Mouse (Mus musculus) hindbrain, embryonic 12.5 days (tissue): ENCODE results near the gene Camta1. TPM values are rescaled to one million over a fixed set of nuclear protein-coding genes. Genes with fewer than 3 reads are reported as not detected.
A peak's percentile ranks its signal among the peaks of the same experiment; 100 is the strongest.
"Not testable (repeated sequence)": the region's sequence is repeated elsewhere in the genome, so short reads cannot be mapped to it uniquely, and the experiment has no call there.

Source experiments
- ATAC-seq: fragments of 200-750 bp; cut with Nextera tagmentation; 2 replicates; pipeline ENCODE4 v1.8.0; 2017; ENCODE audit warnings: moderate TSS enrichment; ENCODE audit not compliant: low FRiP score
- H3K27ac ChIP-seq: fragments of 300-500 bp; sonication (generic); 2 replicates; pipeline ENCODE4 v1.5.1; 2016; ENCODE audit warnings: mild to moderate bottlenecking
- H3K27me3 ChIP-seq: fragments of 300-500 bp; sonication (generic); 2 replicates; pipeline ENCODE4 v1.6.1; 2016; ENCODE audit warnings: mild to moderate bottlenecking
- H3K36me3 ChIP-seq: fragments of 300-500 bp; sonication (generic); 2 replicates; pipeline ENCODE4 v1.6.1; 2016; ENCODE audit warnings: mild to moderate bottlenecking
- H3K4me1 ChIP-seq: fragments of 300-500 bp; sonication (generic); 2 replicates; pipeline ENCODE4 v1.6.1; 2016
- H3K4me2 ChIP-seq: fragments of 300-500 bp; sonication (generic); replicated peaks from 2 replicates; pipeline ENCODE4 v1.6.1; 2016; ENCODE audit warnings: mild to moderate bottlenecking
- H3K4me3 ChIP-seq: fragments of 300-500 bp; sonication (generic); 2 replicates; pipeline ENCODE4 v1.5.1; 2016; ENCODE audit warnings: mild to moderate bottlenecking
- H3K9ac ChIP-seq: fragments of 300-500 bp; sonication (generic); 2 replicates; pipeline ENCODE4 v1.6.1; 2016; ENCODE audit warnings: mild to moderate bottlenecking, moderate library complexity
- H3K9me3 ChIP-seq: fragments of 300-500 bp; sonication (generic); replicated peaks from 2 replicates; pipeline ENCODE4 v1.6.1; 2016; ENCODE audit warnings: mild to moderate bottlenecking
- WGBS: fragments of 180-500 bp; shearing (Covaris S2); methylation state at CpG from one replicate; pipeline ENCODE4 v1.1.7; 2016; 5-methylcytosine and 5-hydroxymethylcytosine counted together
- polyA plus RNA-seq: library from polyadenylated mRNA; unstranded; fragments of >200 nt; fragmentation: Nextera tagmentation; extraction: Ambion mirVana; gene quantifications from 2 replicates; pipeline ENCODE4 v1.2.1, GENCODE M21; 2016

Camta1 gene
- polyA plus RNA-seq, 1 experiment from 2014 or later: 136 TPM

DNA sequence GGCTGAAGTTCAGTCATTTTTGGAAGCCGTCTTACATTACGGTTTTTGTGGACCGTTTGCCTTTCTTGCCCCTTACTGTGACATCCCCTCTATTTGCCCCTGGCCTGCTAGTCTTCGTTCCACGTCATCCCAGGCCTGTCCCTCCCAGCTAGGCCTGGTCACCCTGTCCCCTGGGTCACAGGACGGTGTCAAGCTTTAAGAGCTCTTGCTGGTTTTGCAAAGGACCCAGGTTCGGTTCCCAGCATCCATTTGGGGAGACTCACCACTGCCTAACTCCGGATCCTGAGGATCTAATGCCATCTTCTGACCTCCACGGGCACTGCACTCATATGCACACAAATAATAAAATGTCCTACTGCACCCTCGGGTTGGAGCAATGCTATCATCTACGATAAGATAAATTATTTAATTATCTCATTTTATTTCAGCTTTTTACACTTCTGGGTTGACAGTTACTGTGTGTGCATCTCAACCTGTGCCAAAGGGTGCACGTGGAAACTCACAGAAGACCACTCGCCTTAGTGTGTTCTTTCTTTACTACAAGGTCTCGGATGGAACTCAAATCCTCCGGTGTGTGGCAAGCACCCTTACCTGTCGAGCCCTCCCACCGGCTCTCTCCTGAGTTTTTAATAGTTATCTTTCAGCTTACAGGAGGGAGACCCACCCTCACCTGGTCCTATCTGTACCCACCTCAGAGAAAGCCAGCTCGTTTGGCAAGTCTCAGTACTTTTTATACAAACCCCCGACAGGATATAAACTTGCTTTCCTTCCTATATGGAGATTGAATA, 951.3 kb downstream of the Camta1 start:
- peaks cover 34% of the 10 kb centered on the region for H3K4me1 ChIP-seq
- H3K9me3 ChIP-seq: no peaks in the 10 kb centered on the region
- peak overlapping the region; percentile 83 for H3K4me2 ChIP-seq
- peak overlapping the region; percentile 57; the same call in 1 of the 2 replicates for H3K27ac ChIP-seq
- ATAC-seq: peak; percentile 33; the same call in 1 of the 2 replicates
- H3K36me3 ChIP-seq: peaks cover 7% of the 10 kb centered on the region
- peak overlapping the region; percentile 93 for H3K4me3 ChIP-seq
- H3K27me3 ChIP-seq: no peaks in the 10 kb centered on the region
- WGBS: 84% methylated on average over 19 of the region's 19 CpGs
- no peak overlapping the region for H3K9ac ChIP-seq

DNA sequence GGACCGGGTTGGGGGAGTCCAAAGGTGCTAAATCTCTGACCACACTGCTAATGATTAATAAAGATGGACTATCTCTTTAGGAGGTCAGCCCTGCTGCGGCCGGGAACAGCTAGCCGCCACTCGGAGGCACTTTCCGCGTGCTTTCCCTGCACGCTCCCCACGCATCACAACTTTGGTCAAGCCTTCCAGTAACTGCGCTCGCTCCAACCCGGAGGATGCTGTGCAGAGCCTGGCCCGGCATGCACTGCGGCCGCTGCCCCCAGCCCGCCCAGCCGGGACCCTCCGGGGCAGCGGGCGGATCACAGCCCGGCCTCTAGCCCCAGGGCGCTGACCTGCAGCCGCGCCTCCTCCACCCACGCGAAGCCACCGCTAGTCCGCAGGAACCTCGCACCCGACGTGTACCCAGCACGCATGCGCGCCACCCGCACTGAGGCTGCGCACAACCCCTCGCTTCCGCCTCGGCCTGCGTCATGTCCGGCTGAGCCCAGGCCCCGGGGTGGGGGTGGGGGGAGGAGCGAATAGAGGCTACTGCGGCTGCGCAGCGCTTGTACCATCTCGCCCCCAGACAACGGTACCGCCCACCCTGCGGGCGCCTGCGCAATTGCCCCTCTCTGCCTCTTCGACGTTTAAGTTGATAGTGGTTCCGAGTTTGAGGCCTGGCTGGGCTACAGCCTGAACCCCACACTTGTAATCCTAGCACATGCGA, 952.1 kb downstream of the Camta1 start:
- Histone ChIP-seq H3K36me3 (peaks cover 12% of the 10 kb centered on the region), H3K9me3 (no peaks in the 10 kb centered on the region), H3K4me2 (peak overlapping the region; percentile 83), H3K27ac (peak overlapping the region; percentile 86), H3K4me1 (peaks cover 28% of the 10 kb centered on the region), H3K9ac (peak overlapping the region; percentile 94), H3K27me3 (no peaks in the 10 kb centered on the region), H3K4me3 (peak overlapping the region; percentile 93)
- WGBS: 1% methylated on average over 56 of the region's 56 CpGs
- peak; percentile 84 for ATAC-seq

DNA sequence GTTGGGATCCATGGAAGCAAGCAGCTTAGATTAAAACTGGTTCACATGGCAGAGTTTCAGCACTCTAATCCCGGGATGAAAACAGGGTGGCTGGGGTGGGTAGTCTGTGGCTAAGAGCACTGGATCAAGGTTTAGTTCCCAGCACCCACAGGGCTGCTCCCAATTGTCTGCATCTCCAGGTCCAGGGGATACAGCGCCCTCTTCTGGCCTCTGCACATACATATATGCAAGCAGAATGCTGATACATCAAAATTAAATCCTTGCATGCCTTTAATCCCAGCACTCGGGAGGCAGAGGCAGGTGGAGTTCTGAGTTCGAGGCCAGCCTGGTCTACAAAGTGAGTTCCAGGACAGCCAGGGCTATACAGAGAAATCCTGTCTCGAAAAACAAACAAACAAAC, 953.2 kb downstream of the Camta1 start:
- Histone ChIP-seq H3K4me2 (peak overlapping the region; percentile 83), H3K4me1 (peaks cover 24% of the 10 kb centered on the region), H3K4me3 (0 out of 2 replicates have a peak overlapping the region, but pooled peaks have one; percentile 93), H3K36me3 (peaks cover 20% of the 10 kb centered on the region)
- not testable (repeated sequence) for H3K9ac ChIP-seq, ATAC-seq, H3K9me3 ChIP-seq, H3K27ac ChIP-seq, H3K27me3 ChIP-seq
- 78% methylated on average over 5 of the region's 5 CpGs for WGBS

DNA sequence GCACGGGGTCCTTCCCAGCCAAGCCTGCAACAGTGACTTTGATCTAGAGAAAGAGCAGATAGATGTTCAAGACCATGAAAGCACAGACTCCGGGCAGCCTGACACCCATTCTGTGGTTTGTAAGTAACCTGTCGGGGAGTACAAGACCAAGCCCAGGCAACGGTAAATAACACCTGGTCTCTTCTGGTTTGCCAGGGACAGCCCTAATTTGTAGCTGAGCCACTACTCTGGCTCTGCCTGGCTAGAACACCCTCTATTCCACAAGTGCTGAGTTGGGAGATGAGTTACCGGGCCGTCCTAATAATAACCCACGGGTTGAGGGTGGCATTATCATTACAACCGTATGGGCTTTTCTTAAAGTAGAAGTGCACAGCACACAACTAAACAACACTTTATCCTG, 954.6 kb downstream of the Camta1 start:
- ATAC-seq: no peak

DNA sequence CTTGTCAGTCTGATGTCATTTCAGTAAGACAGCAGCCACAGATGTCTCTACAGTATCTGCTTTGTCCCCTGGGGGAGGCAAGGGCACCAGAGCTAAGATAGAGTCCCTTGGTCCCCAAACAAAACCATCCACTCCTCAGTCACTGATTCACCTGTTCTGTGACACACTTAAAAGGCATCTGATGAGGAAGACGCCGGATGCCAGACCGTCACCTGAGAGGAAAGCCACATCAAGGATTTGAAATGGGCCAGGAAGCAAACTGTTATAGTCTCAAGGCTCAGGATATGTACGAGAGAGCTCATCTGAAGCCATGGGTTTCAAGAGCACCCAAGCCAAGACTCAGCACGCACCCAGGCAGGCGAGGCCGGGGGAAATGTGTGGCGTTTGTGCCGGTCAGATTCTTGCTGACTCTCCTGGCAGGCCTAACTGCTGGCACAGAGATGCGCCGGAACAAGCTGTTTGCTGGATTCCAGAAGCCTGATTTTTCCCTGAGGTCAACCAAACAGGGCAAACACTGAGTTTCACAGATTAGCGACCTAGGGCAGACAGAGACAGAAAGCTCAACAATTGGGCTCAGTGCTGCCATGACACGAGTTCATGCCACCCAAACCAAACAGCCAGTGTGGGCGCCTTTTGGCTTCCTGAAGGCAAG, 958.5 kb downstream of the Camta1 start:
- Histone ChIP-seq H3K4me1 (peaks cover 8% of the 10 kb centered on the region; the same call in 1 of the 2 replicates), H3K4me2 (no peak overlapping the region), H3K9ac (no peak overlapping the region), H3K9me3 (no peaks in the 10 kb centered on the region), H3K4me3 (no peak overlapping the region), H3K36me3 (peaks cover 71% of the 10 kb centered on the region), H3K27ac (no peak overlapping the region), H3K27me3 (no peaks in the 10 kb centered on the region)
- 95% methylated on average over 14 of the region's 14 CpGs for WGBS
- no peak for ATAC-seq

More for the DNA sequence above, 954.6 kb downstream of the Camta1 start:
- no peaks in the 10 kb centered on the region for H3K9me3 ChIP-seq
- no peak overlapping the region for H3K27ac ChIP-seq
- no peaks in the 10 kb centered on the region for H3K27me3 ChIP-seq
- no peak overlapping the region for H3K4me3 ChIP-seq
- 94% methylated on average over 8 of the region's 8 CpGs for WGBS
- H3K36me3 ChIP-seq: peaks cover 34% of the 10 kb centered on the region
- H3K9ac ChIP-seq: no peak overlapping the region
- no peak overlapping the region for H3K4me2 ChIP-seq
- peaks cover 19% of the 10 kb centered on the region for H3K4me1 ChIP-seq

GRCm38 (mm10) chr4:150902062-150902461, 959.6 kb downstream of the Camta1 start:
- H3K4me2 ChIP-seq: no peak overlapping the region
- H3K9ac ChIP-seq: no peak overlapping the region
- no peaks in the 10 kb centered on the region for H3K4me1 ChIP-seq
- no peaks in the 10 kb centered on the region for H3K27me3 ChIP-seq
- H3K9me3 ChIP-seq: no peaks in the 10 kb centered on the region
- 90% methylated on average over 12 of the region's 12 CpGs for WGBS
- no peak overlapping the region for H3K4me3 ChIP-seq
- no peak overlapping the region for H3K27ac ChIP-seq
- ATAC-seq: no peak
- peaks cover 82% of the 10 kb centered on the region for H3K36me3 ChIP-seq

DNA sequence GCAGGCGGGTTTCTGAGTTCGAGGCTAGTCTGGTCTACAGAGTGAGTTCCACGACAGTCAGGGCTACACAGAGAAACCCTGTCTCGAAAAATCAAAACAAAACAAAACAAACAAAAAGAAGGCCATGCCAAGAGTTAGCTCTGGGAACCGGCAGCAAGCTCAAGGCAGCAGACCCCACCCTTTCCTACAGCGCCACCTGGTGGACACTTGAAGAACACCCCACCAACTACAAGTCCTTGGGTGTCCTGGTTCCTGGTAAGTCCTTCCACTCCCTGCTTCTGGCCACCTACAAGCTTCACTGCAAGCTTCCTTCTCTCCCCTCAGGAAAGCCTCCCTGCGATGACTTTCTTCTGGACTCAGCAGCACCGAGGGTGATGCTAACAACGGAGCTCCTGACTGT, 960.0 kb downstream of the Camta1 start:
- 54% methylated on average over 9 of the region's 9 CpGs for WGBS
- H3K27ac ChIP-seq: no peak overlapping the region

DNA sequence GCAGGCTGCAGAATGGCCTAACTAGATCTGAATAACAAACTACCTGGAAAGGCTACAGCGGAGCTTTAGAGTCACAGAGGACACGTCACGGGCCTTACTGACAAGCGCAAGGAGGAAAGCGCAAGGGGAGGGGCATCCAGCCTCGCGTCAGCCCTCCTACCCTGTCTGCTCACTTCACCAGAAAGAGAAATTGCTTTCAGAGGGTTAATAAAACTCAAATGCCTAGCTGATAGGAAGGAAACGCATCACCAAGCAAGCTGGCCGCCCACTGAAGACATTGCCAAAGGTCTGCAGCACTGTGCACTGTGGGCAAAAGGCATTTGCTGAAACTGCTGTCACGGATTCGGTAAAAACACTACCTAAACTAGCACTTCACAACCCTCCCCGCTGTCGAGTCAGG, 961.2 kb downstream of the Camta1 start:
- peaks cover 88% of the 10 kb centered on the region for H3K36me3 ChIP-seq
- H3K9ac ChIP-seq: no peak overlapping the region
- ATAC-seq: no peak
- no peak overlapping the region for H3K27ac ChIP-seq
- WGBS: 94% methylated on average over 13 of the region's 13 CpGs
- no peaks in the 10 kb centered on the region for H3K27me3 ChIP-seq
- no peaks in the 10 kb centered on the region for H3K9me3 ChIP-seq
- no peaks in the 10 kb centered on the region for H3K4me1 ChIP-seq
- H3K4me3 ChIP-seq: no peak overlapping the region
- no peak overlapping the region for H3K4me2 ChIP-seq

More for the DNA sequence above, 960.0 kb downstream of the Camta1 start:
- H3K27me3 ChIP-seq: no peaks in the 10 kb centered on the region
- ATAC-seq: no peak
- no peak overlapping the region for H3K9ac ChIP-seq
- peaks cover 86% of the 10 kb centered on the region for H3K36me3 ChIP-seq
- no peaks in the 10 kb centered on the region for H3K4me1 ChIP-seq
- no peak overlapping the region for H3K4me3 ChIP-seq
- no peak overlapping the region for H3K4me2 ChIP-seq
- H3K9me3 ChIP-seq: no peaks in the 10 kb centered on the region

- Histone ChIP-seq H3K4me2 (no peak overlapping the region), H3K4me1 (no peaks in the 10 kb centered on the region), H3K36me3 (peaks cover 77% of the 10 kb centered on the region), H3K4me3 (no peak overlapping the region), H3K27ac (no peak overlapping the region), H3K9ac (no peak overlapping the region), H3K9me3 (no peaks in the 10 kb centered on the region), H3K27me3 (no peaks in the 10 kb centered on the region)
- 59% methylated on average over 13 of the region's 13 CpGs for WGBS
- ATAC-seq: no peak
These were observed 962.8 kb downstream of the Camta1 start for GRCm38 (mm10) chr4:150898716-150899365.

DNA sequence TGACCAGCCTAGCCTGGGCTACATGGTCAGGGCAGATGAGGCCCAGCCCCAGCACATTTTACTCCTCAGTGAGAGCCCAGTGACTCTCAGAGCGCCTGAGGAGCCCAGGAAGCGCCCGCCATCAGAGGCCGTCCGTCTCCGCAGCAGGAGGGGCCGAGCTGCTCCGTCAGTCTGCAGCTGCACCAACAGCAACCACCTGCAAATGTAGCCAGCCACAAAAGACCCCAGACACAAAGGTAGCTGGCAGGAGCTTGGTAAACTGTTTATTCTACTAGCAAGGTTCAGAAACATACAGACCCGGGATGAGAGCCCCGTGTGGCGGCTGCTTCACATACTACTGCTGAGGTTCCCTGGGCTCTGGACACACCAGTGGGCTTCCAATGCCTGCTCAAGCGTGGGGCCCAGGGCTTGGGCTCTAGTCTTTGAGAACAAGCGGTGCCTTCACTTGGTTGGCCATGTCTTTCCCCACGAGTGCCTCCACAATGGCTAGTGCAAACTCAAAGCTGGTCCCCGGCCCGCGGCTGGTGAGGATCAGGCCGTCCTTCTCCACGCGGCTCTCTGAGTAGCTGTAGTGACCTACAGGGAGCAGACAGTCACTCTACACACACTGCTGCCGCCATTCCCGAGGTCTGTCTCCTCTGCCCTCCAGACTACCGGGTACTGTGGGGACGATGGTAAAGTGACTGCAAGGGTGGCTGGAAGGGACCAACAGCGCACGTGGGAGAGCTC, 964.6 kb downstream of the Camta1 start:
- no peak for ATAC-seq
- 93% methylated on average over 26 of the region's 26 CpGs for WGBS
- peaks cover 59% of the 10 kb centered on the region for H3K36me3 ChIP-seq

DNA sequence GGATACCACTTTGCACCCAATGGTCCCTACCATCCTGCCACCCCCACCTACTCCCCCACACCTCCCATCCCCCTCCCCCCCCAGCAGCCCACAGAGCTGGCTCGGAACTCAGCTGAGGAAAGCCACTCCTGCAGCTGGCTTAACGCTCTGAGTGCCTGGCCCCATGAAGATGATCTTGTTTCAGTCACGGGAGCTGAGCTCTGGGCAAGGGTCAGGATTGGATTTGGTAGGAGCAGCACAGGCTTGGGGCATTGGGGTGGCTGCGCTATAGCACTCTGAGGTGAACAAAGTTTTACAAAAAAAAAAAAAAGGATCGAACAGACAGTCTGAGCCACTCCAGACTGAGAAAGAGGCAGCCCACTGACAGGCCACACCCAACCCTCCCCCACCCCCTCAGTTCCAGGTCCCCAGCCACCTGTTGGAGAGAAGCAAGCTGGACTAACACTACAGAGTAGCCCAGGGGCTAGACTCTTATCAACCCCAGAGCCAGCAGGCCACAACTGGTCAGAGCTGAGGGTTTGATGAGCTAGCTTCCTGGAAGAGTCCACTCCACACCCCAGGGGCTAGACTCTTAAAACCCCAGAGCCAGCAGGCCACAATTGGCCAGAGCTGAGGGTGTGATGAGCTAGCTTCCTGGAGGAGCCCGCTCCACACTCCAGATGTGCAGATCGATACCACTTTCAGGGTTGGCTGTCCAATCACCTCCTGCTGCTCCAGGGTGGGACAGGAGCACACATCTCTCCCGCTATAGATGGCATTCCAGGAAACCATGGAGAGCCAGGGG, 966.8 kb downstream of the Camta1 start:
- Histone ChIP-seq H3K27me3 (0 out of 2 replicates have a peak, but pooled peaks cover 4% of the 10 kb centered on the region), H3K4me2 (no peak overlapping the region), H3K4me1 (peaks cover 2% of the 10 kb centered on the region; the same call in 1 of the 2 replicates), H3K27ac (no peak overlapping the region), H3K9me3 (no peaks in the 10 kb centered on the region), H3K9ac (no peak overlapping the region), H3K36me3 (peaks cover 38% of the 10 kb centered on the region), H3K4me3 (no peak overlapping the region)
- WGBS: 78% methylated on average over 8 of the region's 8 CpGs
- ATAC-seq: no peak

More for the DNA sequence above, 964.6 kb downstream of the Camta1 start:
- no peaks in the 10 kb centered on the region for H3K27me3 ChIP-seq
- H3K4me2 ChIP-seq: no peak overlapping the region
- no peak overlapping the region for H3K4me3 ChIP-seq
- no peaks in the 10 kb centered on the region for H3K9me3 ChIP-seq
- no peak overlapping the region for H3K27ac ChIP-seq
- H3K4me1 ChIP-seq: no peaks in the 10 kb centered on the region
- H3K9ac ChIP-seq: no peak overlapping the region
